8 mouse cellular contexts compared by ENCODE assay signal in genomic region chr7:132808051-132808796, GRCm38 (mm10). TPM values are rescaled to one million over a fixed set of nuclear protein-coding genes. Genes with fewer than 3 reads are reported as not detected.
DNase-seq lines count a peak whose midpoint lies in the region; ATAC-seq and TF ChIP-seq lines count a peak whose summit lies in the region.

No protein-coding gene starts in this region.

- H3K9me3 ChIP-seq in forebrain, postnatal 0 days (ENCODE audit: low read length) = no peaks in the 10 kb centered on the region
- no peaks in the 10 kb centered on the region for H3K9me3 ChIP-seq in liver, embryonic 12.5 days (replicated peaks)

- H3K27me3 ChIP-seq in forebrain, postnatal 0 days (ENCODE audit: insufficient read depth, low read length) = no peaks in the 10 kb centered on the region
- H3K27me3 ChIP-seq in liver, embryonic 12.5 days (replicated peaks) = peaks cover 2% of the 10 kb centered on the region

- H3K4me1 ChIP-seq in forebrain, postnatal 0 days (ENCODE audit: insufficient read depth) = peaks cover 23% of the 10 kb centered on the region
- H3K4me1 ChIP-seq in liver, embryonic 12.5 days = peaks cover 97% of the 10 kb centered on the region

- no peak for ATAC-seq in forebrain, postnatal 0 days
- no peak for ATAC-seq in liver, embryonic 12.5 days
- no peak for ATAC-seq in granulocyte monocyte progenitor cell, adult 5-6 weeks (replicated peaks; ENCODE audit: poor library complexity, severe bottlenecking)

- H3K4me2 ChIP-seq in forebrain, postnatal 0 days (ENCODE audit: low read depth) = no peak overlapping the region
- peak overlapping the region; percentile 54 for H3K4me2 ChIP-seq in liver, embryonic 12.5 days

- 0 out of 2 replicates have a peak overlapping the region, but pooled peaks have one; percentile 3 for H3K9ac ChIP-seq in forebrain, postnatal 0 days
- peak overlapping the region; percentile 52 for H3K9ac ChIP-seq in liver, embryonic 12.5 days

- no peak for DNase-seq in layer of hippocampus, adult 2 months (ENCODE audit: low spot score in 2 of 2)
- no peak for DNase-seq in layer of hippocampus, adult 11-12 months (ENCODE audit: low spot score)
- DNase-seq in cerebellum, postnatal 10 days = peak; percentile 61 to 75
- DNase-seq in forebrain, postnatal 0 days = no peak
- no peak for DNase-seq in Muller cell, postnatal 12 days (ENCODE audit: inconsistent ontology term)
- DNase-seq in ovary, postnatal 10 days (ENCODE audit: low spot score) = no peak

- no peaks in the 10 kb centered on the region for H3K36me3 ChIP-seq in forebrain, postnatal 0 days (ENCODE audit: insufficient read depth)
- no peaks in the 10 kb centered on the region for H3K36me3 ChIP-seq in liver, embryonic 12.5 days

- TF ChIP-seq CTCF in layer of hippocampus, adult 2 months (conservative IDR thresholded peaks at IDR 0.05) = no peak
- TF ChIP-seq CTCF in forebrain, postnatal 0 days (IDR thresholded peaks at IDR 0.05; ENCODE audit: low read depth) = no peak

- peak overlapping the region; percentile 93 for H3K27ac ChIP-seq in layer of hippocampus, adult 2 months
- peak overlapping the region; percentile 59 for H3K27ac ChIP-seq in forebrain, postnatal 0 days (ENCODE audit: low read depth, low read length)
- H3K27ac ChIP-seq in liver, embryonic 12.5 days = peak overlapping the region; percentile 80

- WGBS in forebrain, postnatal 0 days = 37% methylated on average over 7 of the region's 7 CpGs
- WGBS in liver, embryonic 12.5 days (ENCODE audit: insufficient replicate concordance) = 75% methylated on average over 7 of the region's 7 CpGs

- no peak overlapping the region; the same call in 1 of the 2 replicates for H3K4me3 ChIP-seq in layer of hippocampus, adult 2 months
- no peak overlapping the region for H3K4me3 ChIP-seq in forebrain, postnatal 0 days (ENCODE audit: low read depth, low read length)
- H3K4me3 ChIP-seq in liver, embryonic 12.5 days = no peak overlapping the region

RNA-seq across cellular contexts. Expression of gene Fam53b, which starts 5.5 kb away (rescaled TPM):
- total RNA-seq in layer of hippocampus, adult 2 months (2021) = 10 to 100 TPM; 42.3 to 54.8 TPM
- total RNA-seq in forebrain, postnatal 0 days (2014; rRNA removed) = 5.6 and 15.4 TPM in 2 replicates
- polyA plus RNA-seq in forebrain, postnatal 0 days (2015; fragmentation: Nextera tagmentation; extraction: Ambion mirVana) = 5.6 and 5.8 TPM in 2 replicates
- polyA plus RNA-seq in liver, embryonic 12.5 days (2016; fragmentation: Nextera tagmentation; extraction: Ambion mirVana) = 27.2 and 28.8 TPM in 2 replicates
- total RNA-seq in granulocyte monocyte progenitor cell, adult 5-6 weeks (2014; fragmentation: Nextera tagmentation) = 20.1 and 27.7 TPM in 2 replicates
- 11.1 and 12.5 TPM in 2 replicates for total RNA-seq in granulocyte monocyte progenitor cell, adult 5-6 weeks (2017)

RNA-seq across cellular contexts. Expression of gene Eef1akmt2, which starts 44.2 kb away (rescaled TPM):
- 10 to 100 TPM; 35.8 to 38.6 TPM for total RNA-seq in layer of hippocampus, adult 2 months (2021)
- total RNA-seq in forebrain, postnatal 0 days (2014; rRNA removed) = 86.1 and 101 TPM in 2 replicates
- polyA plus RNA-seq in forebrain, postnatal 0 days (2015; fragmentation: Nextera tagmentation; extraction: Ambion mirVana) = 77.3 and 85.9 TPM in 2 replicates
- polyA plus RNA-seq in liver, embryonic 12.5 days (2016; fragmentation: Nextera tagmentation; extraction: Ambion mirVana) = 29.6 and 31.4 TPM in 2 replicates
- total RNA-seq in granulocyte monocyte progenitor cell, adult 5-6 weeks (2014; fragmentation: Nextera tagmentation) = 22.1 and 26.8 TPM in 2 replicates
- 51.4 and 61.2 TPM in 2 replicates for total RNA-seq in granulocyte monocyte progenitor cell, adult 5-6 weeks (2017)

RNA-seq across cellular contexts. Expression of gene Abraxas2, which starts 50.8 kb away (rescaled TPM):
- 10 to 100 TPM; 28.8 to 30.3 TPM for total RNA-seq in layer of hippocampus, adult 2 months (2021)
- total RNA-seq in forebrain, postnatal 0 days (2014; rRNA removed) = 36.8 and 38.2 TPM in 2 replicates
- 21.1 and 32.9 TPM in 2 replicates for polyA plus RNA-seq in forebrain, postnatal 0 days (2015; fragmentation: Nextera tagmentation; extraction: Ambion mirVana)
- 17.7 and 18.1 TPM in 2 replicates for polyA plus RNA-seq in liver, embryonic 12.5 days (2016; fragmentation: Nextera tagmentation; extraction: Ambion mirVana)
- total RNA-seq in granulocyte monocyte progenitor cell, adult 5-6 weeks (2014; fragmentation: Nextera tagmentation) = 43.0 and 44.0 TPM in 2 replicates
- 36.1 and 40.2 TPM in 2 replicates for total RNA-seq in granulocyte monocyte progenitor cell, adult 5-6 weeks (2017)

Comparison
In these comparisons a context has a peak if more than half of its experiments do, and no peak if none do; other contexts are left out.
1. DNase-seq: peak in cerebellum, postnatal 10 days (2 of 2); none in layer of hippocampus, adult 2 months (0 of 2), layer of hippocampus, adult 11-12 months (single experiment), forebrain, postnatal 0 days (single experiment), Muller cell, postnatal 12 days (single experiment) and ovary, postnatal 10 days (single experiment).
2. Peak in every context shown above with its lines, with median percentiles within 50 percentile points of each other: H3K27ac ChIP-seq.